Mouse (Mus musculus): ENCODE measurements at regions not wholly inside any gene's neighbourhood (a gene's known extent, or its start where the extent isn't known, plus 50 kb on each side); places are given as distances from the start of the nearest gene placed in this dataset.
A peak's percentile ranks its signal among the peaks of the same experiment; 100 is the strongest.

GRCm38 (mm10) chr8:96350531-96351069, 462.3 kb upstream of the Got2 start:
- DNase-seq, result no peak
- intact Hi-C loops (cut with DNase I), result no loop called here

- intact Hi-C loops (cut with DNase I), result no loop called here
- no peak for DNase-seq
These were observed 461.2 kb upstream of the Got2 start for GRCm38 (mm10) chr8:96349503-96349902.

- intact Hi-C loops (cut with DNase I), result no loop called here
- DNase-seq, result no peak
These were observed 452.4 kb upstream of the Got2 start for GRCm38 (mm10) chr8:96340702-96341101.

- peak; percentile 4 to 8 for DNase-seq
- intact Hi-C loops (cut with DNase I), result loop anchor here (1.0 to 5.0 kb wide), 2 partner anchors 88 to 166 kb away; no protein-coding TSS in a partner anchor
These were observed 430.0 kb upstream of the Got2 start for GRCm38 (mm10) chr8:96318367-96318766.

GRCm38 (mm10) chr8:96308989-96309718, 420.8 kb upstream of the Got2 start:
- intact Hi-C loops (cut with DNase I), result no loop called here
- no peak for DNase-seq

- intact Hi-C loops (cut with DNase I), result no loop called here
- no peak for DNase-seq
These were observed 408.3 kb upstream of the Got2 start for GRCm38 (mm10) chr8:96296643-96297042.

GRCm38 (mm10) chr8:96290740-96291139, 402.4 kb upstream of the Got2 start:
- no peak for DNase-seq
- intact Hi-C loops (cut with DNase I), result no loop called here

- no peak for DNase-seq
- intact Hi-C loops (cut with DNase I), result no loop called here
These were observed 401.2 kb upstream of the Got2 start for GRCm38 (mm10) chr8:96289519-96289918.

- no peak for DNase-seq
- intact Hi-C loops (cut with DNase I), result no loop called here
These were observed 400.2 kb upstream of the Got2 start for GRCm38 (mm10) chr8:96288525-96288924.

- intact Hi-C loops (cut with DNase I), result no loop called here
- no peak for DNase-seq
These were observed 389.3 kb upstream of the Got2 start for GRCm38 (mm10) chr8:96277479-96278138.

- no peak for DNase-seq
- intact Hi-C loops (cut with DNase I), result no loop called here
These were observed 388.7 kb upstream of the Got2 start for GRCm38 (mm10) chr8:96277058-96277457.

- no peak for DNase-seq
- intact Hi-C loops (cut with DNase I), result no loop called here
These were observed 367.9 kb upstream of the Got2 start for GRCm38 (mm10) chr8:96256294-96256693.

- intact Hi-C loops (cut with DNase I), result no loop called here
- no peak for DNase-seq
These were observed 367.5 kb upstream of the Got2 start for GRCm38 (mm10) chr8:96255811-96256210.

GRCm38 (mm10) chr8:96246017-96246416, 357.7 kb upstream of the Got2 start:
- peak; percentile 6 to 10 for DNase-seq
- intact Hi-C loops (cut with DNase I), result no loop called here

GRCm38 (mm10) chr8:96244549-96245152, 356.3 kb upstream of the Got2 start:
- no peak for DNase-seq
- intact Hi-C loops (cut with DNase I), result no loop called here

GRCm38 (mm10) chr8:96238406-96238805, 350.1 kb upstream of the Got2 start:
- DNase-seq, result no peak
- intact Hi-C loops (cut with DNase I), result no loop called here

- no peak for DNase-seq
- intact Hi-C loops (cut with DNase I), result no loop called here
These were observed 349.6 kb upstream of the Got2 start for GRCm38 (mm10) chr8:96237940-96238339.

GRCm38 (mm10) chr8:96230412-96230811, 342.1 kb upstream of the Got2 start:
- intact Hi-C loops (cut with DNase I), result loop anchor here (1.0 kb wide), 1 partner anchor 88 kb away; no protein-coding TSS in a partner anchor
- peak; percentile 13 to 28 for DNase-seq

All from heart, postnatal 36 days (tissue).